Mouse (Mus musculus): ENCODE data around the gene Man2a1.

The Man2a1 gene

DNA sequence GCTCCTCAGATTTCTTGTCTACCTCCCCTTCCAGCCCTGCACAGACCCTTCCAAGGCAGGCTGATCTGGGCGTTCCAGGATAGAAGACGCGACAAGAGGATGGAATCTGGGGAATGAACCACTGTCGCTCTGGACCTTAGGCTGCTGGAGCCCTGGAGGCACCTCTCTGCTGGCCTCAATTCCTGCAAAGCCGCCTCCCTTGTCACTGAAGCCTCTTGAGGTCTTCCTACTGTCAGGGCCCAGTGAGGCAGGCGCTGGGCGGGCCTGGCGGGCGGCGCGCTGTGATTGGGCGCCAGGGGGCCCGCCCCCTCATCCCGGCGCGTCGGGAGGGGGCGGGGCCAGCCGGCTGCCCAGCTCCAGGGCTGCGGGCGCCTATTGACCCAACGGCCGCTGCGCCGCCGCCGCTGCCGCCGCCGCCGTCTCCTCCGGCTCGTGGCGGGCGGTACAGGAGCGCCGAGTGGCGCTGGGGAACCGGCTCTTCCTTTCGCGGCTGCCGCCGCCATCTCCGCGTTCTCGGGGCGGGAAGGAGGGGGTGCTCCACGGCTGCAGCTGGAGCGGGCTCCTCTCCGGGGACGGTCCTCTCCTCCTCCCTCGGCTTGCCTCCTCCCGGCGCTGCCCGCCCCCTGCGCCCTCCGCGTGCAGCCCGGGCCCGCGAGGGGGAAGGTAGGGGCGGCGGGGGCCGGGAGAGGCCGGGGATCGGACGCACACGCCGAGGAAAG, at the start of gene Man2a1:
Gene Man2a1 (plus strand): TSS at position 365 of the 719 bp plus-strand sequence.
- peak; percentile 89 for DNase-seq

DNA sequence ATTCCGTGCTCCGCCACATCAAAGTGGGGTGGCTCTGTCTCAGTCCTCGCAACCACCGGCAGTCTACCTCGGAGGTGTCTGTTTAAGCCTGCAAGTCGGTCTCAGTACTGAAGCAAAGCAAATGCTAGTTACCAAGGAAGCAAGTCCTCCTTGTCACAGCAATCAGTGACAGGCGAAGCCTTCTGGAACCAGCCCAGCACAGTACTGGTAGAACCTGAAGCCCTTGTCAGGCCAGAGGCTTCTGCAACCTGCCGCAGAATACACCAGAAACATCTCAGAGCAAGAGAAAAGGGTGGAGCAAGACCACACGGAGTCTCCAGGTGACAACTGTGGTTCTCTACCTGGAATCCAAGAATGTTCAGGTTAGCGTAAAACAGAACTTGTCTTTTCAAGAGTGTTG, 47.2 kb upstream of the Man2a1 start:
- no peak for DNase-seq

DNA sequence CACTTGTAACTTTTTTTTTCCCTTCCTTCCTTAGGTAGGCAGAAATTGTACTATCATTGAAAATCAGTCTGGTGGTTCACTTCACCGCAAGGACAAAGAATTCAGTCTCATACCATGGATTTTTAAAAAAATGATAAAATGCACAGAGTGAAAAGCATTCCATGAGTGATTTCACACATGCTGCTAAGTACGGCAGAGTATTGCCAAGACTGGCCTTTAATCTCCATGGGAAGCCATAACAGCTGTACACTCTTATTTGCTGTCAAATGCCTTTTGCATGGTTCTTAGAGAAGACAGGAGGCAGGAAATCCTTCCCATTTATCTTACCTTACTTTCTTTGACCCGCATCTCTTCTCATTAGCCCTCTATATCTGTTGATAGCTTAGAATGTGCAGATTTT, 45.6 kb upstream of the Man2a1 start:
- DNase-seq = no peak

GRCm38 (mm10) chr17:64556661-64557445, 43.7 kb upstream of the Man2a1 start:
- no peak for DNase-seq

GRCm38 (mm10) chr17:64558994-64559540, 41.5 kb upstream of the Man2a1 start:
- no peak for DNase-seq

DNA sequence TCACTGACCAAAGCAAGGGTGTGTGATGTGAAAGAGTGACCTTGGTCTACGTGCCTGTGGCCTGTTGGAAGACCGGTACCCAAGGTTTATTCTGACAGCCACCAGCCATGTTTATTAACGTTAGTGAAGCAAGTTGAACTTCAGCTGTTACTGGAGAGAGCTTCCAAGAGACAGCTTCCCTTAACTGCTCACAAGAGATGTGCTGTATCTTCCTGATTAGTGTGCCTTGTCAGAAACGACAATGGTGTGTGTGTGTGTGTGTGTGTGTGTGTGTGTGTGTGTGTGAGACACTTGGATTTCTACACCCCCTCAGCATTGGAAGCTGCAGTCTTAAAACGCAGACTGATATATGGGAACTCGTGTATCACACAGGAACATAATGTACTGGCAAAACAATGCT, 34.1 kb upstream of the Man2a1 start:
- DNase-seq = no peak

GRCm38 (mm10) chr17:64567546-64567945, 33.0 kb upstream of the Man2a1 start:
- DNase-seq = no peak

DNA sequence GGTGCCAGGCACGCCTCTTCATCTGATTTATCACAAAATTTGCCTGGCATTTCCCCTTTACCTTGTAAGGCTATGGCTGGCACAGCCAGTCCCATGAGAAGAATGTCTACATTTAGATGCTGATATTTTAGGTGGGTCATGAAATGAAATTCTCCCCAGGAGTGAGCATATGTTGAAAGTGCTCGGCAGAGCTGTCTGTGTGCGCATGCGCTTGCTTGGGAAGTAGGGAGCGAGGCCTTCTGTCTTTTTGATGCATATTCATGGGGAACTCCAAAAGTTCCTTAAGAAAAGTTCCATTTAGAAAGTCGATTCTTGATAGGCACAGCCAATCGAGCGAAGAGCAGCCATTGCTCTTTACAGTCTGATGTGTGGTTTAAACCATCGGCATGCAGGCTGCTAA, 26.6 kb upstream of the Man2a1 start:
- no peak for DNase-seq

- DNase-seq = peak; percentile 46
These were observed 25.3 kb upstream of the Man2a1 start for GRCm38 (mm10) chr17:64575240-64575639.

GRCm38 (mm10) chr17:64577485-64577884, 23.1 kb upstream of the Man2a1 start:
- DNase-seq = no peak

- no peak for DNase-seq
These were observed 22.2 kb upstream of the Man2a1 start for GRCm38 (mm10) chr17:64578346-64578745.

GRCm38 (mm10) chr17:64579696-64580095, 20.8 kb upstream of the Man2a1 start:
- DNase-seq = peak; percentile 30

- DNase-seq = no peak
These were observed 19.4 kb upstream of the Man2a1 start for GRCm38 (mm10) chr17:64581133-64581532.

DNA sequence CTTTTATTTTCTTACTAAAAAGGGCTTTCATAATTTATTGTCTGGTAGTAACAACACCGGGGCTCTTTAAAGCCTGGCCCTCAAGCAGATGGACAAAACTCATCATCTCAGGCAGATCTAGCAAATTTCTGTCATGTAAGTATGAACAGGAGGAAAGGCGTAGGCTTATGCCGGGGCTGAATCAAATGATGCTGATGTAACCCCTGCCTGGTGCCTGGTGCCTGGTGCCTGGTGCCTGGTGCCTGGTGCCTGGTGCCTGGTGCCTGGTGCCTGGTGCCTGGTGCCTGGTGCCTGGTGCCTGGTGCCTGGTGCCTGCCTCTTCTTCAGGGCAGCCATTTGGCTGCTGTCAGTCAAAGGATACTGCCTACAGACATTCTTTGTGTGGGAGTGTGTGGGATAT, 18.6 kb upstream of the Man2a1 start:
- no peak for DNase-seq

- DNase-seq = no peak
These were observed 10.1 kb upstream of the Man2a1 start for GRCm38 (mm10) chr17:64590483-64590882.

DNA sequence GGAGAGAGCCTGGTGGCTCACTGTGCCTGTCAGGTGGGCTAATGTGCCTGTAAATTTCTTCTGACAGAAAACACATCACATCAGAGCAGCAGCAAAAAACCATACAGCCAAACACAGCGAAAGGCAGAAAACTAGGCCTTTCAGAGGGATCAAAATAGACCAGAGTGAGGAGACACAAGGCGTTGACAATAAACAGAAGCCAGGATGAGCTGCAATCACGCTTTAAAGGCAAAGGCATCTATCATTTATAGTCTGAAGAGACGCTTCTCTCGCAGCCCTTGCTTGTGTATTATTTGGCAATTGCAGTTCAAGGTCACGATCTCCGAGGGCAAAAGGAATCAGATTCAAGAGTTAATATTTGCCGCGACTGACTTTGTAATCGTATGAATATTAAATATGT, 9.2 kb upstream of the Man2a1 start:
- DNase-seq = no peak

GRCm38 (mm10) chr17:64592355-64592754, 8.2 kb upstream of the Man2a1 start:
- DNase-seq = no peak

GRCm38 (mm10) chr17:64592788-64593187, 7.7 kb upstream of the Man2a1 start:
- DNase-seq = no peak

DNA sequence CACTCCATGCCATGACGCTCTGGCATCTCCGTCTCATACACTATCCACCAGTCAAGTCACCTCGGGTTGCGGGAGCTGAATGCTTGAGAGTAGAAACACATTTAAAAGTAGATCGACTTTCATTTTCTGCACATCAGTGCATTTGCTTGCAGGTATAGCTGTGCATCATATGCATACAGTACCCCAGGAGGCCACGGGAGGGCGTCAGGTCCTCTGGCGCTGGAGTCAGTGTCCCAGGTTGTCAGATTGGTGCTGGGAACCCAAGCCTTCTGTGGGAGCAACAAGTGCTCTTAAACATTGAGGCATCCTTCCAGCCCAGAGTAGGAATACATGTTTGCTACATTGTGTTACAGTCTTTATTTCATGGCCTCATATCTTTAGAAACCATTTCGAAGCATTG, 2.8 kb upstream of the Man2a1 start:
- no peak for DNase-seq

GRCm38 (mm10) chr17:64599916-64600315, 620 bp upstream of the Man2a1 start:
- peak; percentile 43 for DNase-seq

- DNase-seq = peak; percentile 64
These were observed 685 bp downstream of the Man2a1 start for GRCm38 (mm10) chr17:64601091-64601750.

GRCm38 (mm10) chr17:64601751-64602578, 1.4 kb downstream of the Man2a1 start:
- peak; percentile 71 for DNase-seq

- DNase-seq = no peak
These were observed 2.6 kb downstream of the Man2a1 start for GRCm38 (mm10) chr17:64603134-64603533.
